Mouse (Mus musculus): ENCODE measurements around the gene Pacrg. TPM values are rescaled to one million over a fixed set of nuclear protein-coding genes. Genes with fewer than 3 reads are reported as not detected.
A peak's percentile ranks its signal among the peaks of the same experiment; 100 is the strongest.

The Pacrg gene
- total and polyA plus RNA-seq, 2 experiments = not detected

DNA sequence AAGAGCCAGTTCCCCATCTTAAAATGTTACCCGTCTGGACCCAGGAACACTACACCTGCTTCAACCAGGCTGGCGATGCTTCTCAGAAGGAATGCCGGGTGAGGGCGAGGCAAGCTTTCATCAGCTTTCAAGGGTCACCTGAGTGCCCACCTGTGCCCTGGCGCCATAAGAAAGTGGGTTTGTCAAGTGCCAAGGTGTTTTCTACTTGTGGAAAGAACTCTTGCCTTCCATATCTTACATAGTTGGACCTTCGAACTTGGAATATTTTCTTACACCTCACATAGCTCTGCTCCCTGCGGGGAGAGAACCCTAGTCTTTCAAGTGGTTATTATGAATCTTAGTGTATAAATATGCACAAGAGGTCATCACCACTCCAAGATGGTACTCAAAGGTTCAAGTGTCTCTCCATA is 478.2 kb downstream of the Pacrg start:
- 96% methylated on average over 7 of the region's 7 CpGs for WGBS
- H3K36me3 ChIP-seq (ENCODE audit: control insufficient read depth, insufficient read depth, low read length) = no peaks in the 10 kb centered on the region
- no peaks in the 10 kb centered on the region for H3K79me2 ChIP-seq (ENCODE audit: control insufficient read depth, insufficient read depth, low read length)
- no peak overlapping the region for H3K27ac ChIP-seq (replicated peaks; ENCODE audit: insufficient read depth, low read depth, low read length)
- peaks cover 4% of the 10 kb centered on the region; the same call in 1 of the 2 replicates for H3K4me1 ChIP-seq (ENCODE audit: control insufficient read depth, insufficient read depth, low read length)
- H3K27me3 ChIP-seq (ENCODE audit: control insufficient read depth, insufficient read depth, low read length) = no peaks in the 10 kb centered on the region
- H3K9ac ChIP-seq (ENCODE audit: low read depth, low read length) = no peak overlapping the region
- H3K4me3 ChIP-seq (ENCODE audit: insufficient read depth, low read depth, low read length) = no peak overlapping the region
- TF ChIP-seq CTCF (IDR thresholded peaks at IDR 0.05; ENCODE audit: low read depth, low read length) (no peak), POLR2A (IDR thresholded peaks at IDR 0.05; ENCODE audit: extremely low read depth, insufficient read depth, low read length) (no peak)
- no peak for DNase-seq (ENCODE audit: extremely low read depth, low read depth, low spot score)

DNA sequence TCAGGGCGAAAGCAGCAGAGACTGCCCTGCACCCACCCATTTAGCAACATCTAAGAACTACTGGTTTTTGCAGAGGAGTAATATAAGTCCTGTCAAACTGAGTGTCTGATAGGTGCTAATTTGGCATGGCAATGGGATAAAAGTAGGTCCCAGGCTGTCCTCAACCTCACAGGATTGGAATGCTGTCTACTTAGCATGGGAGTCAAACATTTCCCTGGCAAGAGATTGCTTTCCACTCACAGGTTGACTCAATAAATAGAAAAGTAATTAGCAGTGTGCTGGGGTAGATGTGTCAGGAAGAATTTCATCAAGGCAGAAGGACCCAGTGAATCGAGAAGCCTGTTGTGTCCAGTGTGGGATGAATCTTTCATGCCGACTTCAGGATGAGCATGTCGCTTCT is 479.4 kb downstream of the Pacrg start:
- 93% methylated on average over 4 of the region's 4 CpGs for WGBS
- no peak overlapping the region for H3K9ac ChIP-seq (ENCODE audit: low read depth, low read length)

DNA sequence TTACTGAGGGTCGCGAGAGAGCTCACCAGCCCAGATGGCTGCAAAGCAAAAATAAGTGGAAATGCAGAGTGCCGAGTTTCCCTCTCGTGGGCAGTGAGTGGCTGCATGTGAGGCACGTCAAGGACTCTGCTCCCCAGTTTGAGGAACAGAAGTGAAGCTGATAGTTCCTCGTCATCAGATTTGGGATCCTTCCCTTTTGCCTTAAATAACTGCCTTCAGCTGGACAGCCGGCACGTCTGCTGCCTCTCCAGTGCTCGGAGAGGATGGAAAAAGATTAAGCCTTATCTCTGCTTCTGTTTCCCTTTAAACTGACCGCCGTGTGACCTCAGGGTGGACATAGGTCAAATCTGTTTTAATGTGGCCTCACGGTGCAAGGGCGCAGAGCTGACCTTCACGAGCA is 480.6 kb downstream of the Pacrg start:
- H3K27me3 ChIP-seq (ENCODE audit: control insufficient read depth, insufficient read depth, low read length) = no peaks in the 10 kb centered on the region
- WGBS = 16% methylated on average over 14 of the region's 14 CpGs
- TF ChIP-seq CTCF (IDR thresholded peaks at IDR 0.05; ENCODE audit: low read depth, low read length) (no peak), POLR2A (IDR thresholded peaks at IDR 0.05; ENCODE audit: extremely low read depth, insufficient read depth, low read length) (no peak)
- peaks cover 4% of the 10 kb centered on the region; the same call in 1 of the 2 replicates for H3K4me1 ChIP-seq (ENCODE audit: control insufficient read depth, insufficient read depth, low read length)
- H3K36me3 ChIP-seq (ENCODE audit: control insufficient read depth, insufficient read depth, low read length) = no peaks in the 10 kb centered on the region
- 0 out of 2 replicates have a peak overlapping the region, but pooled peaks have one; percentile 6 for H3K27ac ChIP-seq (replicated peaks; ENCODE audit: insufficient read depth, low read depth, low read length)
- H3K4me3 ChIP-seq (ENCODE audit: insufficient read depth, low read depth, low read length) = no peak overlapping the region
- no peak overlapping the region for H3K9ac ChIP-seq (ENCODE audit: low read depth, low read length)
- DNase-seq (ENCODE audit: extremely low read depth, low read depth, low spot score) = peak; percentile 84
- H3K79me2 ChIP-seq (ENCODE audit: control insufficient read depth, insufficient read depth, low read length) = no peaks in the 10 kb centered on the region

More for the DNA sequence above, 479.4 kb downstream of the Pacrg start:
- Histone ChIP-seq H3K27me3 (ENCODE audit: control insufficient read depth, insufficient read depth, low read length) (no peaks in the 10 kb centered on the region), H3K4me1 (ENCODE audit: control insufficient read depth, insufficient read depth, low read length) (peaks cover 4% of the 10 kb centered on the region; the same call in 1 of the 2 replicates), H3K27ac (replicated peaks; ENCODE audit: insufficient read depth, low read depth, low read length) (no peak overlapping the region), H3K36me3 (ENCODE audit: control insufficient read depth, insufficient read depth, low read length) (no peaks in the 10 kb centered on the region), H3K79me2 (ENCODE audit: control insufficient read depth, insufficient read depth, low read length) (no peaks in the 10 kb centered on the region), H3K4me3 (ENCODE audit: insufficient read depth, low read depth, low read length) (no peak overlapping the region)
- DNase-seq (ENCODE audit: extremely low read depth, low read depth, low spot score) = no peak
- TF ChIP-seq POLR2A (IDR thresholded peaks at IDR 0.05; ENCODE audit: extremely low read depth, insufficient read depth, low read length) (no peak), CTCF (IDR thresholded peaks at IDR 0.05; ENCODE audit: low read depth, low read length) (no peak)

DNA sequence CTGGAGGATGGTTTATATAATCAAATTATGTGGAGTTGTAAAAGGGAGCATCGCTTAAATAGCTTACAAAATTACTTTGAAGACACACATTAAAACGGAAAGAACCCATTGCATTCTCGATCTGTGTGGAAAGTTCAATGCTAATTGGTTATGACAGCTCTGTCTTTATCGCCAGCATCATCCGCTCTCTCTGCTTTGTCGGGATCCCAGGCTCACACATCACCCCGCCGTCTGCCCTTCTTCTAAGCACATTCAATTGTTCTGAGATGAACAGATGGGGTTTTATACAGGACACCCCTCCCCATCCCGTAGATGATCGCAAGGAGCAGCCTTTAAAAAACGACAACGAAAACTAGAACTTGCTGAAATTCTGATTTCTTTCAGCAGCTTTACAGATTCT is 482.8 kb downstream of the Pacrg start:
- no peaks in the 10 kb centered on the region for H3K27me3 ChIP-seq (ENCODE audit: control insufficient read depth, insufficient read depth, low read length)
- no peak for DNase-seq (ENCODE audit: extremely low read depth, low read depth, low spot score)
- no peak overlapping the region for H3K9ac ChIP-seq (ENCODE audit: low read depth, low read length)
- H3K4me1 ChIP-seq (ENCODE audit: control insufficient read depth, insufficient read depth, low read length) = peaks cover 4% of the 10 kb centered on the region; the same call in 1 of the 2 replicates
- TF ChIP-seq CTCF (IDR thresholded peaks at IDR 0.05; ENCODE audit: low read depth, low read length) = no peak
- TF ChIP-seq POLR2A (IDR thresholded peaks at IDR 0.05; ENCODE audit: extremely low read depth, insufficient read depth, low read length) = no peak
- H3K79me2 ChIP-seq (ENCODE audit: control insufficient read depth, insufficient read depth, low read length) = no peaks in the 10 kb centered on the region
- WGBS = 95% methylated on average over 12 of the region's 12 CpGs
- no peak overlapping the region for H3K27ac ChIP-seq (replicated peaks; ENCODE audit: insufficient read depth, low read depth, low read length)
- no peak overlapping the region for H3K4me3 ChIP-seq (ENCODE audit: insufficient read depth, low read depth, low read length)
- no peaks in the 10 kb centered on the region for H3K36me3 ChIP-seq (ENCODE audit: control insufficient read depth, insufficient read depth, low read length)

DNA sequence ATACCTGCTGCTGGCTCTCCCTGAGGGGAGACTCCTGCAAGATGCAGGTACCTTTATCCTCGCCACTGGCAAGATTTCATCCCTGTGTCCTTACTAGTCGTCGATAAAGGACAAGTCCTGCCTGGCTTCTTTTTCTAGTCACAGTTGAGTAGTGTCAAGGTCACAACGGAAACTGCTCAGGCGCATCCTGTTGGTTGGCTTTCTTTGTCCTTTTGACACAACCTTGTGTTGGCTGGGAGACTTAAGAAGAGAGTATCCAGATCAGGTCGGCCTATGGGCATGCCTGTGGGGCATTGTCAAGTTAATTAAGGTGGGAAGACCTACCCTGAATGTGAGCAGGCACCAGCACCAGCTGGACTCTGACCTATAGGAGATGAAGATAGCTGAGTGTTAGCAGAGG is 483.8 kb downstream of the Pacrg start:
- Histone ChIP-seq H3K4me3 (ENCODE audit: insufficient read depth, low read depth, low read length) (no peak overlapping the region), H3K4me1 (ENCODE audit: control insufficient read depth, insufficient read depth, low read length) (peaks cover 4% of the 10 kb centered on the region; the same call in 1 of the 2 replicates), H3K36me3 (ENCODE audit: control insufficient read depth, insufficient read depth, low read length) (no peaks in the 10 kb centered on the region), H3K9ac (ENCODE audit: low read depth, low read length) (no peak overlapping the region), H3K79me2 (ENCODE audit: control insufficient read depth, insufficient read depth, low read length) (no peaks in the 10 kb centered on the region), H3K27me3 (ENCODE audit: control insufficient read depth, insufficient read depth, low read length) (no peaks in the 10 kb centered on the region), H3K27ac (replicated peaks; ENCODE audit: insufficient read depth, low read depth, low read length) (no peak overlapping the region)
- DNase-seq (ENCODE audit: extremely low read depth, low read depth, low spot score) = no peak
- no peak for TF ChIP-seq POLR2A (IDR thresholded peaks at IDR 0.05; ENCODE audit: extremely low read depth, insufficient read depth, low read length)
- no peak for TF ChIP-seq CTCF (IDR thresholded peaks at IDR 0.05; ENCODE audit: low read depth, low read length)
- 61% methylated on average over 6 of the region's 6 CpGs for WGBS

DNA sequence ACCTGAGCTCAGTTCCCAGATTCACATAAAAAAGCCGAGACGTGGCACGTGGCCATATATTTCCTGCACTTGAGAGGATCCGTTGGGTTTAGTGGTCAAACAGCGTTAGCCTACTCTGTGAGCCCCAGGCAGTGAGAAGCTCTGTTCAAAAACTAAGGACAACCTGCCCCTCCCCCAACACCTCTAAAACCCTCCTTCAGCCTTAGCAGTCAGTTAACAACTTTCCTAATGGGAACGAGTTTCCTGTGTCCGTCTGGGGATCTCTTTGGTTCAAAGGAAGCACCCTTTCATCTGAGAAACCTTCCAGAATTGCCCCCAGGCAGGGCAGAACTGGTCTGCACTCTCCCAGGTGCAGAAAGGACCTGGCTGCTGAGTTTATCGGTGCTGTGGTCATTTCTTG is 484.4 kb downstream of the Pacrg start:
- TF ChIP-seq POLR2A (IDR thresholded peaks at IDR 0.05; ENCODE audit: extremely low read depth, insufficient read depth, low read length) = no peak
- no peak for TF ChIP-seq CTCF (IDR thresholded peaks at IDR 0.05; ENCODE audit: low read depth, low read length)

More for the DNA sequence above, 484.4 kb downstream of the Pacrg start:
- Histone ChIP-seq H3K9ac (ENCODE audit: low read depth, low read length) (no peak overlapping the region), H3K4me3 (ENCODE audit: insufficient read depth, low read depth, low read length) (no peak overlapping the region), H3K27me3 (ENCODE audit: control insufficient read depth, insufficient read depth, low read length) (no peaks in the 10 kb centered on the region), H3K79me2 (ENCODE audit: control insufficient read depth, insufficient read depth, low read length) (no peaks in the 10 kb centered on the region), H3K27ac (replicated peaks; ENCODE audit: insufficient read depth, low read depth, low read length) (no peak overlapping the region), H3K36me3 (ENCODE audit: control insufficient read depth, insufficient read depth, low read length) (no peaks in the 10 kb centered on the region), H3K4me1 (ENCODE audit: control insufficient read depth, insufficient read depth, low read length) (peaks cover 4% of the 10 kb centered on the region; the same call in 1 of the 2 replicates)
- 64% methylated on average over 8 of the region's 8 CpGs for WGBS
- DNase-seq (ENCODE audit: extremely low read depth, low read depth, low spot score) = no peak

Other genes with a start within 250 kb of the Pacrg start
- gene Prkn, start 73 bp upstream of the Pacrg start, total RNA-seq (2014; rRNA removed) = 8.9 and 10.1 TPM in 2 replicates
- gene Prkn, start 73 bp upstream of the Pacrg start, polyA plus RNA-seq (2012; rRNA removed) = 2.5 TPM in 2 replicates

Data from liver, adult 2 months (tissue).